Mouse (Mus musculus) heart, embryonic 10.5 days (tissue): ENCODE results near the gene Ppp1r2. TPM values are rescaled to one million over a fixed set of nuclear protein-coding genes. Genes with fewer than 3 reads are reported as not detected.
"Not testable (repeated sequence)": the region's sequence is repeated elsewhere in the genome, so short reads cannot be mapped to it uniquely, and the experiment has no call there.

Experiments
- DNase-seq: peaks from one replicate; pipeline ENCODE4 v3.0.0-alpha.2; 2017; ENCODE audit warnings: low spot score
- H3K27ac ChIP-seq: fragments of 300-500 bp; sonication (generic); 2 replicates; pipeline ENCODE4 v1.5.1; 2016; ENCODE audit warnings: mild to moderate bottlenecking
- H3K27me3 ChIP-seq: fragments of 300-500 bp; sonication (generic); 2 replicates; pipeline ENCODE4 v1.6.1; 2016; ENCODE audit warnings: mild to moderate bottlenecking; ENCODE audit not compliant: poor library complexity, insufficient read depth, severe bottlenecking
- H3K36me3 ChIP-seq: fragments of 300-500 bp; sonication (generic); 2 replicates; pipeline ENCODE4 v1.6.1; 2016; ENCODE audit warnings: mild to moderate bottlenecking, moderate library complexity
- H3K4me1 ChIP-seq: fragments of 300-500 bp; sonication (generic); 2 replicates; pipeline ENCODE4 v1.6.1; 2016; ENCODE audit warnings: mild to moderate bottlenecking
- H3K4me3 ChIP-seq: fragments of 300-500 bp; sonication (generic); 2 replicates; pipeline ENCODE4 v1.5.1; 2016; ENCODE audit warnings: mild to moderate bottlenecking, moderate library complexity
- H3K9me3 ChIP-seq: fragments of 300-500 bp; sonication (generic); 2 replicates; pipeline ENCODE4 v1.6.1; 2016; ENCODE audit warnings: mild to moderate bottlenecking, moderate library complexity
- WGBS: fragments of 180-500 bp; shearing (Covaris S2); methylation state at CpG from one replicate; pipeline ENCODE4 v1.1.7; 2016; 5-methylcytosine and 5-hydroxymethylcytosine counted together
- polyA plus RNA-seq: library from polyadenylated mRNA; unstranded; fragments of >200 nt; fragmentation: Nextera tagmentation; extraction: Ambion mirVana; gene quantifications from 2 replicates; pipeline ENCODE4 v1.2.1, GENCODE M21; 2016

Gene Ppp1r2
- 85.0 and 95.4 TPM in 2 replicates for polyA plus RNA-seq

- Histone ChIP-seq H3K4me1 (peaks cover 43% of the 10 kb centered on the region), H3K36me3 (peaks cover 7% of the 10 kb centered on the region), H3K27me3 (no peaks in the 10 kb centered on the region), H3K9me3 (no peaks in the 10 kb centered on the region), H3K4me3 (peak within 1 kb of the TSS; percentile 82), H3K27ac (peak within 1 kb of the TSS; percentile 96)
- DNase-seq: peak; percentile 96
- under 1% methylated on average over 72 of the region's 83 CpGs for WGBS
Measured at GRCm38 (mm10) chr16:31274674-31275460, at the start of gene Ppp1r2. Ppp1r2 (minus strand) TSS chr16:31275277.

- WGBS: 83% methylated on average over 4 of the region's 4 CpGs
- Histone ChIP-seq H3K9me3 (no peaks in the 10 kb centered on the region), H3K36me3 (no peaks in the 10 kb centered on the region), H3K27ac (no peak overlapping the region), H3K27me3 (no peaks in the 10 kb centered on the region), H3K4me3 (no peak overlapping the region), H3K4me1 (no peaks in the 10 kb centered on the region)
- DNase-seq: no peak
Measured at GRCm38 (mm10) chr16:31321501-31321900, 46.4 kb upstream of the Ppp1r2 start.

DNA sequence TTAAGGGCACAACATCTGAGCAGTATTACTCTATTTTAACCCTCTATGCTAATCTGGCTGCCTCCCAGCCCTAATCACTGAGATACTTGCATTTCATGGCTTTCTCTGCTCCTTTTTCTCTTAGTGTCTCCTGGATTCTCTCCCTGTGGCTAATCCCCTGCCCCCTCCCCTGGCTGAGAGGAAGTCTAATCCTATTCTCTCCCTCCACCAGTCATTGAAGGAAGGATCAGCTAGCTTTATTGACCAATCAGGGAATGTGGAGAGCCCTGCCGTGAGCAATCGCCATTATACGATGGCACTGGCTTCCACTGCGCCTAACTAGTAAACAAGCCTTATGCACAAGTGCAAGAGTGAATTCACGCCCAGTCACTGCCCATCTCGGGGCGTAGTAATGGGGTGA lies 45.9 kb upstream of the Ppp1r2 start:
- no peaks in the 10 kb centered on the region for H3K4me1 ChIP-seq
- 88% methylated on average over 7 of the region's 7 CpGs for WGBS
- no peak for DNase-seq
- no peaks in the 10 kb centered on the region for H3K27me3 ChIP-seq
- no peak overlapping the region for H3K27ac ChIP-seq
- H3K4me3 ChIP-seq: no peak overlapping the region
- no peaks in the 10 kb centered on the region for H3K9me3 ChIP-seq
- no peaks in the 10 kb centered on the region for H3K36me3 ChIP-seq

- not testable (repeated sequence) for H3K4me3 ChIP-seq, DNase-seq, H3K4me1 ChIP-seq, H3K27ac ChIP-seq, H3K36me3 ChIP-seq, H3K27me3 ChIP-seq, H3K9me3 ChIP-seq
- WGBS: 72% methylated on average over 3 of the region's 3 CpGs
Measured at GRCm38 (mm10) chr16:31319723-31320122, 44.6 kb upstream of the Ppp1r2 start.

DNA sequence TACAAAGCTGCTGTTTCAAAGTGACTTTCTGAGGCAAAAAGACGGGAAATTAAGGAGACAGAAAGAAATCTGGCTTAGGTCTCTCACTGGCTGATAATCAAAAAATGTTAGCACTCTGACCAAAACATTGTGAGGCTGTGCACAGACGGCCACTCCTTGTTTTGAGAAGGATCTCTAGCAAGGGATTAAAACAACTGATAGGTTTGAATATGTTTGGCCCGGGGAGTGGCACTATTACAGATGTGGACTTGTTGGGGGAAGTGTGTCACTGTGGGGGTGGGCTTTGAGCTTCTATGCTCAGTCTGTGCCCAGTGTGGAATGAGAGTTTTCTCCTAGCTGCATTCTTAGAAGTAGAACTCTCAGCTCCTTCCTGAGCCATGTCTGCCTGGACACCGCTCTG lies 44.2 kb upstream of the Ppp1r2 start:
- WGBS: 54% methylated on average over 4 of the region's 4 CpGs
- H3K27ac ChIP-seq: no peak overlapping the region
- H3K4me3 ChIP-seq: no peak overlapping the region
- no peaks in the 10 kb centered on the region for H3K9me3 ChIP-seq
- no peaks in the 10 kb centered on the region for H3K27me3 ChIP-seq
- H3K36me3 ChIP-seq: no peaks in the 10 kb centered on the region
- no peak for DNase-seq
- H3K4me1 ChIP-seq: no peaks in the 10 kb centered on the region

DNA sequence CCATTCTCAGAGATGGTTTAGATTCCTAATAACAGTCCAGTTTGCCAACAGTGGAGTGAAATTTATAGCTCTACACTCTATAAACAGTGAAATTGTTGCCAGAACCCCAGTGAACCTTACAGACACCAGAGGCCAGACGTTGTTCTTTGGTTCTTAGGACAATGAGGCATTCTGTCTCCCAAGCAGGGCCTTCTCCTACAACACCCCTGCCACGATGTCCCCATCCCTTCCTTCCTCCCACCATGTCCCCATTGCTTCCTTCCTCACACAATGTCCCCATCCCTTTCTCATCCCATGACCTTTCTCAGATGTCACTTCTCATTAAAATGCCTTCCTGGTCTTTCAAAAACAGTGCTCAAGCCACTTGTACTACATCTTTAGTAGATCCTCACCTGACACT lies 43.3 kb upstream of the Ppp1r2 start:
- DNase-seq: no peak
- no peaks in the 10 kb centered on the region for H3K4me1 ChIP-seq
- H3K4me3 ChIP-seq: no peak overlapping the region
- no peak overlapping the region for H3K27ac ChIP-seq
- no peaks in the 10 kb centered on the region for H3K9me3 ChIP-seq
- no peaks in the 10 kb centered on the region for H3K36me3 ChIP-seq
- no peaks in the 10 kb centered on the region for H3K27me3 ChIP-seq
- 66% methylated on average over 2 of the region's 2 CpGs for WGBS

DNA sequence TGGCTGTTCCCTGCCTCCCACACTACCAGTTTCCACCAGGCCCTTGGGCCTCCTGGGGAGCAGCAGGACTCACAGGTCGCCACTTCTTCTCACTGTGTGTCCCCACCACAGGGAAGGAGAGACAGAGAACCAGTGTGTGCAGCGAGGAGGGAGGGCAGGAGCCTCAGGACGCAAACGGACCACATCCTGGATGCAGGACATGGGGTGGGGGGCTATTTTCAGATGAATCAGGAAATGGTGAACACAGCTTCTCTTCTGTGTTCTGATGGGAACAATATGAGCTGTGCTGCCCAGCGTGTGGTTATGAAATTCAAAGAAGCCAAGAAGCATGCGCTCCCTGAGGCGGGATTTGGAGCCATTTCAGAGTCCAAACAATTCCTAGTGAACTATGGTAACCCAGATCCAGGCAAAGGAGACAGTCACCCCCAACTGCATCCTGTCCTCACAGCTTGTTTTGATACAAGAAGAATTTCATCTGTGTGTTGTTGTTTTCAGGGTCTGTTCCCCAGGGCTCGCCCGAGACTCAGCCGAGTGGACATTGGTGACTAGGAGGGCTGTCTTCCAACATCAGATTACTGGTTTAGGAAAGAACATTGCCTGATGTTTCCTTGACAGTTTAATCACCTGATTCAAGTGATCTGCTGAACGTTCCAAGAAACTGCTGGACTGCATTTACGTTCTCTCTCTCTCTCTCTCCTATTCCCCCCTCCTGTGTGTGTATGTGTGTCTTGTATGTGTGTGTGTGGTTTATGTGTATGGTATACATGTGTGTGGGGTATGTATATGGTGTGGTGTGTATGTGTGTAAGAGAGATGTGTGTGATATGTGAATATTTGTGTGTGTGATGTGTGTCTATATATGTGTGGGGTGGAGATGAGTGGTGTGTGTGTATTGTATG lies 41.4 kb upstream of the Ppp1r2 start:
- 63% methylated on average over 12 of the region's 12 CpGs for WGBS
- not testable (repeated sequence) for H3K4me3 ChIP-seq, H3K27ac ChIP-seq, H3K27me3 ChIP-seq, H3K36me3 ChIP-seq, H3K9me3 ChIP-seq, H3K4me1 ChIP-seq, DNase-seq

DNA sequence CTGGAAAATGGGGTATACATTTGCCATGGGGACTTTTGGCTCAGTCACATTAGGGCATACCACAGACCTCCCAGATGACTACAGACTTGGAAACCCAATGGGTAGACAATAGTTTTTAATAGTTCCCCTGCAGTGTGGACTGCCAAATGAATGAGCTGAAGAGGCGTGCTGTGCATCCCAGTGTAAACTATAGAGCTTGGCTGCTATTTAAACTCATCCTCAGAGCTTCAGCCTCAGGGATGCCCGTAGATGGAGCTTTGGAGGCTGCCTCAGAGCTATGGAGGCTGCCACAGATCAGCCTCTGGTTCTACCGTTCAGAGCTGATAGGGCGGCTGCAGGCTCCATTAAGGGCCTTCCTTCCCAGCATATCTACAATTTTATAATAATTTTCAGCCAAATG lies 40.2 kb upstream of the Ppp1r2 start:
- Histone ChIP-seq H3K27me3 (0 out of 2 replicates have a peak, but pooled peaks cover 3% of the 10 kb centered on the region), H3K9me3 (no peaks in the 10 kb centered on the region), H3K27ac (no peak overlapping the region), H3K36me3 (no peaks in the 10 kb centered on the region), H3K4me3 (no peak overlapping the region), H3K4me1 (no peaks in the 10 kb centered on the region)
- 80% methylated on average over 4 of the region's 4 CpGs for WGBS
- no peak for DNase-seq

- Histone ChIP-seq H3K9me3 (no peaks in the 10 kb centered on the region), H3K36me3 (no peaks in the 10 kb centered on the region), H3K27me3 (0 out of 2 replicates have a peak, but pooled peaks cover 3% of the 10 kb centered on the region), H3K27ac (no peak within 1 kb of the TSS), H3K4me1 (no peaks in the 10 kb centered on the region), H3K4me3 (no peak within 1 kb of the TSS)
- no peak for DNase-seq
- 70% methylated on average over 9 of the region's 9 CpGs for WGBS
Measured at GRCm38 (mm10) chr16:31314497-31315233, 39.6 kb upstream of the Ppp1r2 start, which contains the start of gene Apod. Apod (minus strand) TSS chr16:31314808.

DNA sequence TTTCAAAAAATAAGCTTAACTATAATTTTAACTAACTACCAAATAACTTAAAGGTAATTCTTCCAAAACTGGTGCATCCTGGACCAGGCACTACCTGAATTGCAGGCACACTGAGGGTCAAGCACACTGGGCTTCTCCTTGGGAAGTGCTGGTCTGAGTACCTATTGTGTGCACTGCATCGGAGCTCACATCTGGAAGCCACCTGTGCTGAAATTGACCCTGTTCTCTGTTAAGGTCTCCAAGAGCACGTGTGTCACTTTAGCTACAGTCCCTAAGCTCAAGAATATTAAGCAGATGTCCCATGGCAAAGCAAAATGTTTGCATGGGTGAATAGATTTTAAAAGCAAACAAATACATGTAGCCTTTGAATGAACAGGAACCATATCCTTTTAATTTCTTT lies 38.5 kb upstream of the Ppp1r2 start:
- 0 out of 2 replicates have a peak, but pooled peaks cover 3% of the 10 kb centered on the region for H3K27me3 ChIP-seq
- no peak overlapping the region for H3K27ac ChIP-seq
- 58% methylated on average over 2 of the region's 2 CpGs for WGBS
- H3K9me3 ChIP-seq: no peaks in the 10 kb centered on the region
- H3K4me1 ChIP-seq: no peaks in the 10 kb centered on the region
- H3K4me3 ChIP-seq: no peak overlapping the region
- no peak for DNase-seq
- H3K36me3 ChIP-seq: no peaks in the 10 kb centered on the region

- Histone ChIP-seq H3K27ac (no peak overlapping the region), H3K4me3 (no peak overlapping the region), H3K4me1 (no peaks in the 10 kb centered on the region), H3K36me3 (no peaks in the 10 kb centered on the region), H3K27me3 (0 out of 2 replicates have a peak, but pooled peaks cover 3% of the 10 kb centered on the region), H3K9me3 (no peaks in the 10 kb centered on the region)
- WGBS: 78% methylated on average over 3 of the region's 3 CpGs
- DNase-seq: no peak
Measured at GRCm38 (mm10) chr16:31312296-31312695, 37.2 kb upstream of the Ppp1r2 start.

GRCm38 (mm10) chr16:31305199-31305919 lies 30.3 kb upstream of the Ppp1r2 start:
- no peak for DNase-seq
- Histone ChIP-seq H3K36me3 (no peaks in the 10 kb centered on the region), H3K9me3 (no peaks in the 10 kb centered on the region), H3K27ac (no peak overlapping the region), H3K27me3 (no peaks in the 10 kb centered on the region), H3K4me1 (peaks cover 6% of the 10 kb centered on the region), H3K4me3 (no peak overlapping the region)
- WGBS: 58% methylated on average over 5 of the region's 5 CpGs
